Mouse (Mus musculus) layer of hippocampus, adult 2 months (tissue): ENCODE measurements around the gene Rab35. TPM values are rescaled to one million over a fixed set of nuclear protein-coding genes. Genes with fewer than 3 reads are reported as not detected.

Source experiments
- DNase-seq, 2 experiments: peaks; one replicate each; pipeline ENCODE4 v3.0.0; 2022; ENCODE audit warnings: low spot score in 2 of 2
- H3K27ac ChIP-seq: fragments of 200-600 bp; 2 replicates; pipeline ENCODE4 v1.8.1; 2022
- H3K4me3 ChIP-seq: fragments of 200-600 bp; 2 replicates; pipeline ENCODE4 v1.8.1; 2022; ENCODE audit warnings: mild to moderate bottlenecking
- CTCF ChIP-seq: fragments of 200-600 bp; conservative IDR thresholded peaks from 2 replicates; pipeline ENCODE4 v1.8.1; 2022; ENCODE audit warnings: antibody characterized with exemption, mild to moderate bottlenecking, moderate library complexity
- total RNA-seq, 2 experiments: library from RNA; stranded (reverse); gene quantifications; 2 replicates each; pipeline ENCODE4 v1.2.3; 2021

The Rab35 gene
- total RNA-seq, 2 experiments from 2014 or later, result 85.6 to 98.6 TPM

GRCm38 (mm10) chr5:115626237-115626886, 5.3 kb upstream of the Rab35 start:
- Histone ChIP-seq H3K4me3 (no peak overlapping the region), H3K27ac (no peak overlapping the region)
- TF ChIP-seq CTCF, result no peak
- no peak for DNase-seq

- no peak for DNase-seq
- no peak for TF ChIP-seq CTCF
- Histone ChIP-seq H3K4me3 (no peak overlapping the region), H3K27ac (no peak overlapping the region)
These were observed 3.6 kb upstream of the Rab35 start for GRCm38 (mm10) chr5:115628083-115628482.

GRCm38 (mm10) chr5:115629672-115630071, 2.0 kb upstream of the Rab35 start:
- TF ChIP-seq CTCF, result no peak
- no peak overlapping the region for H3K4me3 ChIP-seq
- no peak overlapping the region for H3K27ac ChIP-seq
- no peak for DNase-seq

GRCm38 (mm10) chr5:115630291-115630690, 1.4 kb upstream of the Rab35 start:
- no peak for TF ChIP-seq CTCF
- no peak for DNase-seq
- no peak overlapping the region for H3K27ac ChIP-seq
- H3K4me3 ChIP-seq, result no peak overlapping the region

GRCm38 (mm10) chr5:115632358-115632714, 628 bp downstream of the Rab35 start:
- Histone ChIP-seq H3K4me3 (peak overlapping the region; percentile 83), H3K27ac (peak overlapping the region; percentile 92)
- no peak for TF ChIP-seq CTCF
- DNase-seq, result no peak

- no peak for DNase-seq
- 0 out of 2 replicates have a peak overlapping the region, but pooled peaks have one; percentile 7 for H3K27ac ChIP-seq
- TF ChIP-seq CTCF, result no peak
These were observed 1.4 kb downstream of the Rab35 start for GRCm38 (mm10) chr5:115633060-115633459.

GRCm38 (mm10) chr5:115634046-115634445, 2.3 kb downstream of the Rab35 start:
- no peak overlapping the region for H3K27ac ChIP-seq
- no peak overlapping the region for H3K4me3 ChIP-seq
- no peak for DNase-seq
- no peak for TF ChIP-seq CTCF

More at GRCm38 (mm10) chr5:115633060-115633459, 1.4 kb downstream of the Rab35 start:
- peak overlapping the region; percentile 83 for H3K4me3 ChIP-seq

- DNase-seq, result no peak
- Histone ChIP-seq H3K4me3 (no peak overlapping the region), H3K27ac (no peak overlapping the region)
- no peak for TF ChIP-seq CTCF
These were observed 3.8 kb downstream of the Rab35 start for GRCm38 (mm10) chr5:115635536-115635935.

- H3K4me3 ChIP-seq, result no peak overlapping the region
- TF ChIP-seq CTCF, result peak; percentile 60
- DNase-seq, result no peak
- H3K27ac ChIP-seq, result no peak overlapping the region
These were observed 12.5 kb downstream of the Rab35 start for GRCm38 (mm10) chr5:115644192-115644591.

GRCm38 (mm10) chr5:115648876-115649275, 17.2 kb downstream of the Rab35 start:
- Histone ChIP-seq H3K27ac (0 out of 2 replicates have a peak overlapping the region, but pooled peaks have one; percentile 5), H3K4me3 (no peak overlapping the region)
- DNase-seq, result no peak
- no peak for TF ChIP-seq CTCF

GRCm38 (mm10) chr5:115649699-115650098, 18.0 kb downstream of the Rab35 start:
- no peak overlapping the region for H3K27ac ChIP-seq
- TF ChIP-seq CTCF, result no peak
- H3K4me3 ChIP-seq, result no peak overlapping the region
- no peak for DNase-seq

- no peak overlapping the region for H3K27ac ChIP-seq
- H3K4me3 ChIP-seq, result no peak overlapping the region
- TF ChIP-seq CTCF, result no peak
- no peak for DNase-seq
These were observed 19.2 kb downstream of the Rab35 start for GRCm38 (mm10) chr5:115650885-115651284.

- no peak for DNase-seq
- no peak overlapping the region; the same call in 1 of the 2 replicates for H3K4me3 ChIP-seq
- peak overlapping the region; percentile 89 for H3K27ac ChIP-seq
- TF ChIP-seq CTCF, result no peak
These were observed 20.1 kb downstream of the Rab35 start for GRCm38 (mm10) chr5:115651821-115652220.
